ENCODE assay signal across 18 mouse cellular contexts in the genomic region with DNA sequence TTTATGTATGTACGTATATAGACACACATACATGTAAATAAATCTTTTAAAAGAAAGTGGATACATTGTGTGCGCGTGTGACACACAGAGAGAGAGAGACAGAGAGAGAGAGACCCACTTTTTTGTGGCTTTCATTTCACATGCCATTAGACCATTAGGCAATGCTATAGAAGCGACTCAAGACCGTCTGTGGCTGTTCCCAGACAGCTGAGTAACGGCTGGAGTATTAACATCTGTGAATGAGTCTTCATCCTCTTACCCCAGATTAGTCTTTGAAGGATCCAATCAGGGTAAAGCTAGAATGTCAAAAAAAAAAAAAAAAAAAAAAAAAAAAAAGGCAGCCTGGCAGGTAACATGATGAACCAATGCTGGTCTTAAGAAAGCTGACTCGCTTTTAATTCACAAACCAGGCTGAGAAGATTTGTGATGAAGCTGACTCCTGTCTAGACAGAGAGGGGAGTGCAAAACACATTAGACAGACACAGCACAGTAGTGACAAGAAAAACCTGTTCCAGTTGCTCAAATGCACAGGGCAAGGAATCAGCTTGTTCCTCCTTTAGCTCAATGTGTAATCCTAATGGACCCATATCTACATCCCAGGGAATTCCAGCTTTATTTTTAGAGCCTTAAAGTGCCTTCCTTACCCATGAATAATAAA.
A peak's percentile ranks its signal among the peaks of the same experiment; 100 is the strongest.
DNase-seq lines count a peak whose midpoint lies in the region; ATAC-seq and TF ChIP-seq lines count a peak whose summit lies in the region.
"Had no signal": no experiment of that assay in that cellular context is flagged by ENCODE, and none has a peak within 500 bp of the region (broad histone marks: within the 10 kb centered on the region; RNA-seq: fewer than 3 reads in every experiment).

No protein-coding gene starts in this region.

- no peak for DNase-seq in heart, adult 18-20 months
- DNase-seq in kidney, postnatal 4 days = no peak
- no peak for DNase-seq in CH12.LX (ENCODE audit: extremely low read depth)
- DNase-seq in layer of hippocampus, postnatal 25 days (ENCODE audit: extremely low spot score in 1 of 2, low spot score in 1 of 2) = no peak
- DNase-seq: adrenal gland, postnatal 25 days; B cell, adult 2 months; cerebellum, adult 9-11 months; kidney, adult 18-20 months; midbrain, embryonic 14.5 days had no signal

- H3K9ac ChIP-seq in heart, embryonic 11.5 days (ENCODE audit: low read depth, low read length) = no peak overlapping the region
- no peak overlapping the region for H3K9ac ChIP-seq in kidney, embryonic 15.5 days
- no peak overlapping the region for H3K9ac ChIP-seq in CH12.LX (ENCODE audit: insufficient read depth, low read depth)
- H3K9ac ChIP-seq in limb, embryonic 15.5 days = no peak overlapping the region
- H3K9ac ChIP-seq: neural tube, embryonic 13.5 days had no signal

- TF ChIP-seq EP300 in CH12.LX (IDR thresholded peaks at IDR 0.05; ENCODE audit: low read length) = no peak

- H3K4me1 ChIP-seq in heart, embryonic 11.5 days (ENCODE audit: control insufficient read depth, insufficient read depth, low read length) = peaks cover 10% of the 10 kb centered on the region; the same call in 1 of the 2 replicates
- H3K4me1 ChIP-seq in kidney, embryonic 15.5 days = peaks cover 43% of the 10 kb centered on the region
- peaks cover 0 to 3% of the 10 kb centered on the region in 2 experiments; a peak in 1 of 4 replicates for H3K4me1 ChIP-seq in CH12.LX (ENCODE audit: control insufficient read depth in 1 of 2, insufficient read depth in 2 of 2)
- peaks cover 17% of the 10 kb centered on the region for H3K4me1 ChIP-seq in limb, embryonic 15.5 days

- no peaks in the 10 kb centered on the region for H3K9me3 ChIP-seq in heart, embryonic 11.5 days (replicated peaks; ENCODE audit: control insufficient read depth, low read length)
- no peaks in the 10 kb centered on the region for H3K9me3 ChIP-seq in kidney, embryonic 15.5 days (replicated peaks)
- no peaks in the 10 kb centered on the region for H3K9me3 ChIP-seq in CH12.LX (replicated peaks; ENCODE audit: low read length)
- no peaks in the 10 kb centered on the region for H3K9me3 ChIP-seq in limb, embryonic 15.5 days
- H3K9me3 ChIP-seq: G1E; hindbrain, embryonic 10.5 days; neural tube, embryonic 13.5 days had no signal

- 77% methylated on average over 7 of the region's 7 CpGs for WGBS in heart, embryonic 11.5 days (ENCODE audit: insufficient replicate concordance)
- 53% methylated on average over 7 of the region's 7 CpGs for WGBS in kidney, embryonic 15.5 days
- WGBS in limb, embryonic 15.5 days = 65% methylated on average over 7 of the region's 7 CpGs

- in situ Hi-C loops in CH12.LX (cut with MboI; ENCODE audit: low pct_ligation_motif_present, low pct_unique_long_range_greater_than_20kb, low sequenced_read_pairs) = loop anchor here (10.0 kb wide), 1 partner anchor 163 kb away; no protein-coding TSS in a partner anchor

- no peak overlapping the region for H3K4me2 ChIP-seq in heart, embryonic 11.5 days
- no peak overlapping the region for H3K4me2 ChIP-seq in kidney, embryonic 15.5 days
- H3K4me2 ChIP-seq in CH12.LX (ENCODE audit: insufficient read depth, low read depth, poor library complexity, severe bottlenecking) = no peak overlapping the region
- no peak overlapping the region for H3K4me2 ChIP-seq in limb, embryonic 15.5 days
- H3K4me2 ChIP-seq: liver, embryonic 11.5 days; neural tube, embryonic 13.5 days had no signal

- H3K36me3 ChIP-seq in heart, embryonic 11.5 days (ENCODE audit: control insufficient read depth, insufficient read depth, low read length) = peaks cover 13% of the 10 kb centered on the region
- no peaks in the 10 kb centered on the region for H3K36me3 ChIP-seq in kidney, embryonic 15.5 days
- H3K36me3 ChIP-seq in CH12.LX (replicated peaks in 1 of 2; ENCODE audit: control insufficient read depth in 1 of 2, insufficient read depth in 1 of 2, low read length in 1 of 2) = no peaks in the 10 kb centered on the region
- peaks cover 9% of the 10 kb centered on the region for H3K36me3 ChIP-seq in limb, embryonic 15.5 days
- H3K36me3 ChIP-seq: G1E; neural tube, embryonic 13.5 days had no signal

- no peak overlapping the region for H3K4me3 ChIP-seq in heart, embryonic 11.5 days (ENCODE audit: low read depth, low read length)
- no peak overlapping the region for H3K4me3 ChIP-seq in kidney, embryonic 15.5 days (replicated peaks)
- H3K4me3 ChIP-seq in CH12.LX (replicated peaks in 1 of 3; ENCODE audit: low read depth in 2 of 3, low read length in 2 of 3, poor library complexity in 1 of 3) = no peak overlapping the region
- no peak overlapping the region for H3K4me3 ChIP-seq in limb, embryonic 15.5 days
- H3K4me3 ChIP-seq: hindbrain, embryonic 10.5 days; neural tube, embryonic 13.5 days had no signal

- no peak for ATAC-seq in heart, embryonic 11.5 days (replicated peaks; ENCODE audit: insufficient number of reproducible peaks, low FRiP score, low TSS enrichment)
- peak; percentile 77 for ATAC-seq in kidney, embryonic 15.5 days (replicated peaks; ENCODE audit: low FRiP score)
- ATAC-seq in limb, embryonic 15.5 days (ENCODE audit: insufficient number of reproducible peaks, low FRiP score, low TSS enrichment, low read depth) = no peak
- no peak for ATAC-seq in granulocyte monocyte progenitor cell, adult 5-6 weeks (replicated peaks; ENCODE audit: poor library complexity, severe bottlenecking)

- no peak for TF ChIP-seq RAD21 in CH12.LX (IDR thresholded peaks at IDR 0.05; ENCODE audit: low read depth, low read length)

- peak overlapping the region; percentile 55; the same call in 1 of the 2 replicates for H3K27ac ChIP-seq in heart, embryonic 11.5 days (ENCODE audit: low read depth, low read length)
- peak overlapping the region; percentile 73 for H3K27ac ChIP-seq in kidney, embryonic 15.5 days
- no peak overlapping the region for H3K27ac ChIP-seq in CH12.LX (ENCODE audit: insufficient read depth, low read depth)
- H3K27ac ChIP-seq in limb, embryonic 15.5 days = peak overlapping the region; percentile 51
- H3K27ac ChIP-seq: hindbrain, embryonic 10.5 days; macrophage; neural tube, embryonic 13.5 days had no signal

- H3K79me2 ChIP-seq in CH12.LX (replicated peaks; ENCODE audit: control insufficient read depth, extremely low read depth, insufficient read depth, poor library complexity, severe bottlenecking) = no peaks in the 10 kb centered on the region

- no peaks in the 10 kb centered on the region for H3K27me3 ChIP-seq in heart, embryonic 11.5 days (ENCODE audit: control insufficient read depth, insufficient read depth, low read length)
- peaks cover 1% of the 10 kb centered on the region; the same call in 1 of the 2 replicates for H3K27me3 ChIP-seq in kidney, embryonic 15.5 days
- no peaks in the 10 kb centered on the region for H3K27me3 ChIP-seq in CH12.LX (replicated peaks)
- no peaks in the 10 kb centered on the region for H3K27me3 ChIP-seq in limb, embryonic 15.5 days
- H3K27me3 ChIP-seq: neural tube, embryonic 13.5 days had no signal

- dilution Hi-C loops in CH12.LX (cut with MboI; ENCODE audit: extremely low pct_ligation_motif_present, extremely low pct_unique_long_range_greater_than_20kb, low sequenced_read_pairs) = no loop called here

- TF ChIP-seq CTCF in CH12.LX (conservative IDR thresholded peaks at IDR 0.05 in 1 of 2, IDR thresholded peaks at IDR 0.05 in 1 of 2; ENCODE audit: low read depth in 2 of 2, low read length in 2 of 2) = no peak

- no peak for TF ChIP-seq POLR2A in CH12.LX (IDR thresholded peaks at IDR 0.05; ENCODE audit: low read depth, low read length)

TF ChIP-seq in CH12.LX, 34 proteins besides CTCF, POLR2A, EP300 and RAD21:
- TF ChIP-seq MYC (IDR thresholded peaks at IDR 0.05; ENCODE audit: low read depth, low read length) = no peak
- TF ChIP-seq ZNF384 (IDR thresholded peaks at IDR 0.05; ENCODE audit: low read depth, low read length) = peak; percentile 30; the same call in 1 of the 2 replicates
